Mouse (Mus musculus) small intestine, adult 2 months (tissue): ENCODE measurements around the gene Hist1h3d.

Experiments
- CTCF ChIP-seq: fragments of 200-500 bp; IDR thresholded peaks from 2 replicates; pipeline ENCODE4 v1.5.1; 2012; ENCODE audit warnings: low read depth, mild to moderate bottlenecking, control low read depth, inconsistent platforms, low read length, moderate library complexity, mixed read lengths; ENCODE audit not compliant: insufficient replicate concordance, insufficient read length; ENCODE audit errors: extremely low read depth
- POLR2A ChIP-seq: fragments of 200-500 bp; IDR thresholded peaks from 2 replicates; pipeline ENCODE4 v1.6.1; 2012; ENCODE audit warnings: low read depth, mild to moderate bottlenecking, control low read depth, inconsistent platforms, low read length, moderate library complexity

DNA sequence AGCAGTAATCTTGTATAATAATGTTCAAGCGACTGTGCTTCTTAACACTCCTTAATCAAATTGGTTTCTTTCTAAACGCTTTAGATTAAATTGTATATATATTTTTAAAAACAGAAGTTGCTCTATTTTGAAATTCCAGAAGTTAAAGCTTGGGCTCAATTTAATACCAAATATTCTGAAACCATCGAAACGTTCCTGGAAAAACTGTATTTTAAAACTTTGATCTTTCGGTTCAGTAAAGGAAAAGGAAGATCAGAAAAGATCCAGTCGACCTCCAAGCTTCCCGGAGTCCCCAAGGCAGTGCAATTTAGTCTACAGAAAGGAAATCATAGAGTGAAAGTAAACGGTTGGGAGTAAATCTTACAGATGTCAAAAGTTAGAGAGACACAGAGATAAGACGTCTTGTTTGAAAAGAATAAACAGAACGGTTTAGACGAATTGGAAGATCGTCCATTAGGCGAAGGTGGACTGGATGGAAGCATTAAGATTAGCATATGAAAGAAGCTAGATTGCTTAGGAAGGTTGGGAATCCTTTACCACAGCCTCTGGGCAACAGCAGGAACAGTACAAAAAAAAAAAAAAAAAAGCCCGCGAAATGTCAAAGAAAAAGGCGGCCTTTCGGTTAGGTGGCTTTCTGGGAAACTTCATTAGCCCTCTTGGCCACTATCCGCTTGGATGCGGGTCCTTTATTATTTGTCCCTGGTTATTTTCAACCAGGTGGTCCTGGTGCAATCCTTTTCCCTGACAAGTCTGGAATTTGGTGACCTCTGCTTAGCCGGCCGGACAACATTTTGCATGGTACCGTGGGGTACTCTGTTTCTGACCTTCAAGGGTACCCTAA is 10.8 kb downstream of the Hist1h3d start:
- no peak for TF ChIP-seq POLR2A
- TF ChIP-seq CTCF, result no peak
